Mouse (Mus musculus): ENCODE measurements around the gene Dock9. TPM values are rescaled to one million over a fixed set of nuclear protein-coding genes. Genes with fewer than 3 reads are reported as not detected.

Dock9 gene
- polyA plus RNA-seq, 1 experiment from 2014 or later: 5.2 TPM

DNA sequence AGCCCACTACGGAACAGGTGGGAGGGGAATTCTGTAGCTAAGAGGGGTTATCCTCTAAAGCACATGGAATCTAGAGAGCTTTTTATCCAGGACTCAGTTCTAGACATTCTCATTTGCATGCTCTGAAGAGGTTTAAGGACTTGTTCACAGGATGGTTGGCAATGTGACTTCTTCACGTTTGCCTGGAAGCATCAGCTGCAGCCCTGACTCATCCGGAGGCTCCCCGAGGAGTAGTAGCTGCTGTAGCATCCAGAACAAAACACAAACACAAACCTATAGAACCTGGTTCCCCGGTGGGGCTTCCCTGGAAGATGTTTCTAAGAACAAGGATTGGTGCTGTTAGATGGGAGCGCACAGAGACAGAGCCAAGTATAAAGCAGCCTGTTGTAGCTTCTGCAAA is 195.0 kb downstream of the Dock9 start:
- H3K27me3 ChIP-seq (replicated peaks; ENCODE audit: control insufficient read depth, insufficient read depth, low read length): no peaks in the 10 kb centered on the region
- DNase-seq (ENCODE audit: low spot score) (no peak), ATAC-seq (replicated peaks; ENCODE audit: low FRiP score) (no peak)
- H3K4me1 ChIP-seq (replicated peaks; ENCODE audit: control insufficient read depth, insufficient read depth, low read length): 0 out of 2 replicates have a peak, but pooled peaks cover 5% of the 10 kb centered on the region
- no peak overlapping the region for H3K9ac ChIP-seq (ENCODE audit: low read depth, low read length)
- no peak overlapping the region for H3K4me3 ChIP-seq (ENCODE audit: low read depth, low read length)
- no peak overlapping the region for H3K4me2 ChIP-seq
- H3K27ac ChIP-seq (ENCODE audit: low read depth, low read length): no peak overlapping the region
- H3K9me3 ChIP-seq (ENCODE audit: control insufficient read depth, low read length): no peaks in the 10 kb centered on the region
- 87% methylated on average over 6 of the region's 6 CpGs for WGBS
- no peaks in the 10 kb centered on the region for H3K36me3 ChIP-seq (ENCODE audit: control insufficient read depth, insufficient read depth, low read length)

DNA sequence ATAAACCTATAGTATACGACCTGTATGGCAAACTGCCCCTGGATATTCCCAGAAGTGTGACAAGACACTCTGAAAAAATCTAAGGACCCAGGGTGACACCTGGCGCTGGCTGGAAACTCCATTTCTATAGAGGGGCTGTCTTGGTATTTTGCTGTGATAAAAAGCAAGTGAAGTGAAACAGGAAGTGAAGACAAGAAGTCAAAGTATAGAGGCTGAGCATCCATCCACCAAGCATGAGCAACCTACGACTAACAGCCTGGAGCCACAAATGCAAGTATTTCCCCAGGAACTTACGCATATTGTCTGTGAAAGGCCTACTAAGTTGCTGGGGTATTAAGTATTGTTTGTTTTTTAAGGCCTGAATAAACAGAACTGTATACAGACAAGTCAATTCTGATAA is 197.1 kb downstream of the Dock9 start:
- no peak overlapping the region for H3K4me2 ChIP-seq
- no peaks in the 10 kb centered on the region for H3K4me1 ChIP-seq (replicated peaks; ENCODE audit: control insufficient read depth, insufficient read depth, low read length)
- DNase-seq (ENCODE audit: low spot score): no peak
- no peaks in the 10 kb centered on the region for H3K27me3 ChIP-seq (replicated peaks; ENCODE audit: control insufficient read depth, insufficient read depth, low read length)
- no peak for ATAC-seq (replicated peaks; ENCODE audit: low FRiP score)
- no peak overlapping the region for H3K27ac ChIP-seq (ENCODE audit: low read depth, low read length)
- no peak overlapping the region for H3K9ac ChIP-seq (ENCODE audit: low read depth, low read length)
- H3K36me3 ChIP-seq (ENCODE audit: control insufficient read depth, insufficient read depth, low read length): no peaks in the 10 kb centered on the region
- WGBS: 88% methylated on average over 4 of the region's 4 CpGs
- no peak overlapping the region for H3K4me3 ChIP-seq (ENCODE audit: low read depth, low read length)
- no peaks in the 10 kb centered on the region for H3K9me3 ChIP-seq (ENCODE audit: control insufficient read depth, low read length)

DNA sequence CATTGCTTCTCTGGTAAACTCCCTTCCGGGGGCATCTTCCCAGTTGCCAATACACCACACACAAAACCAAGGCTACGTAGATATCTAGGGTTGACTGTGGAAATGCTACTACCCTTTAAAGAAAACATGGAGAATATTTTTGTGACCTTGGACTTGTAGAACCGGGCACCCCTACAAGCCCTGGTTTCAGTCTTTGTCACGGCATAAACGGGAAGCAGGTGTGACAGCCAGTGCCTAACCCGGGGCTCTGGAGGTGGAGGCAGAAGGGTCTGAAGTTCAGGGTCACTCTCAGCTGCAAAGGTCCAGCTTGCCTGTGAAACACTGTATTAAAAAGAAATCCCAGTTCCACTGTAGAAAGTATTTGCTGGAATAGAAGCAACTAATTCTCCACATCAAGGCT is 200.6 kb downstream of the Dock9 start:
- Histone ChIP-seq H3K4me1 (replicated peaks; ENCODE audit: control insufficient read depth, insufficient read depth, low read length) (peaks cover 4% of the 10 kb centered on the region; the same call in 1 of the 2 replicates), H3K9ac (ENCODE audit: low read depth, low read length) (no peak overlapping the region), H3K36me3 (ENCODE audit: control insufficient read depth, insufficient read depth, low read length) (no peaks in the 10 kb centered on the region), H3K4me3 (ENCODE audit: low read depth, low read length) (no peak overlapping the region), H3K27ac (ENCODE audit: low read depth, low read length) (no peak overlapping the region), H3K4me2 (no peak overlapping the region), H3K27me3 (replicated peaks; ENCODE audit: control insufficient read depth, insufficient read depth, low read length) (no peaks in the 10 kb centered on the region), H3K9me3 (ENCODE audit: control insufficient read depth, low read length) (no peaks in the 10 kb centered on the region)
- 75% methylated on average over 6 of the region's 6 CpGs for WGBS
- DNase-seq (ENCODE audit: low spot score): no peak
- ATAC-seq (replicated peaks; ENCODE audit: low FRiP score): no peak

DNA sequence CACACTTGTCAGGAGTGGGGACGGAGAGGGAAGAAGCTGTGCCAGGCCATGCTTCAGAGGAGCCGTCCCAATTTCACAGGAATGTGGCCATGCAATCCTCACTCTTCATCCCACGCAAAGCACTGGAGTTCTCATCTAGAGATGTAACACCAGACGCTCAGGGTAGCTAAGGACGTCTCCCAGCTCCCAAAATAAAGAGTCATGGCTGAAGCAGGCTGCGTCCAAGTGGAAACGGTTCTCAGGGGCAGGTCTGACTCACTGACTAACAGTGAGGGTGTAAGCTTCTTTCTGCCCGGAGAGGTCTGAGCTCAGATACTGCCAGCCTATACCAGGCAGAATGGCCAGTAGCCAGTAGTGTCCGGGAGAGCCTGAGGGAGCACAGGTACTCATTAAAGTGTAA is 201.0 kb downstream of the Dock9 start:
- H3K4me3 ChIP-seq (ENCODE audit: low read depth, low read length): no peak overlapping the region
- H3K27ac ChIP-seq (ENCODE audit: low read depth, low read length): no peak overlapping the region
- no peak overlapping the region for H3K4me2 ChIP-seq
- no peak for DNase-seq (ENCODE audit: low spot score)
- peaks cover 8% of the 10 kb centered on the region; the same call in 1 of the 2 replicates for H3K4me1 ChIP-seq (replicated peaks; ENCODE audit: control insufficient read depth, insufficient read depth, low read length)
- no peaks in the 10 kb centered on the region for H3K36me3 ChIP-seq (ENCODE audit: control insufficient read depth, insufficient read depth, low read length)
- no peak overlapping the region for H3K9ac ChIP-seq (ENCODE audit: low read depth, low read length)
- H3K9me3 ChIP-seq (ENCODE audit: control insufficient read depth, low read length): no peaks in the 10 kb centered on the region
- no peak for ATAC-seq (replicated peaks; ENCODE audit: low FRiP score)
- WGBS: 82% methylated on average over 9 of the region's 9 CpGs
- no peaks in the 10 kb centered on the region for H3K27me3 ChIP-seq (replicated peaks; ENCODE audit: control insufficient read depth, insufficient read depth, low read length)

DNA sequence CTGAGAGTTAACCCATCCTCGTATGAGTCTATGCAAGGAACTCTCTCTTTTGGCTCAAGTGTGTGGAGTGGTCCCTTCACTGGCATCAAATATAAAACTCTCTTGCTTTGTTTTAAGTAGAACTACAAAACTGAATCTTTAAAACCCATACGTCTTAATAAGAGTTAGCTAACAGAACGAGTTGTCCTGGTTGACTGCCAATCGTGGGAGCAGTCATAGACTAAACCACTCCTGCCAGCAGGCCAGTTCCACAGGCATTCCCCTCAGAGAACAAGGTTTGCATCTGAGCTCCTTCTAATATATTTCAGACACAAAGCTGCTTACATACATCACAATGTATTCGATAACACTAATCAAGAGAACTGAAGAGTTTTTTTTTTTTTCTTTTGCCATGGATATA is 203.0 kb downstream of the Dock9 start:
- WGBS: 89% methylated on average over 5 of the region's 5 CpGs
- Histone ChIP-seq H3K4me1 (replicated peaks; ENCODE audit: control insufficient read depth, insufficient read depth, low read length) (peaks cover 8% of the 10 kb centered on the region; the same call in 1 of the 2 replicates), H3K9ac (ENCODE audit: low read depth, low read length) (no peak overlapping the region), H3K4me3 (ENCODE audit: low read depth, low read length) (no peak overlapping the region), H3K9me3 (ENCODE audit: control insufficient read depth, low read length) (no peaks in the 10 kb centered on the region), H3K4me2 (no peak overlapping the region), H3K36me3 (ENCODE audit: control insufficient read depth, insufficient read depth, low read length) (no peaks in the 10 kb centered on the region), H3K27ac (ENCODE audit: low read depth, low read length) (no peak overlapping the region), H3K27me3 (replicated peaks; ENCODE audit: control insufficient read depth, insufficient read depth, low read length) (no peaks in the 10 kb centered on the region)
- DNase-seq (ENCODE audit: low spot score) (no peak), ATAC-seq (replicated peaks; ENCODE audit: low FRiP score) (no peak)

DNA sequence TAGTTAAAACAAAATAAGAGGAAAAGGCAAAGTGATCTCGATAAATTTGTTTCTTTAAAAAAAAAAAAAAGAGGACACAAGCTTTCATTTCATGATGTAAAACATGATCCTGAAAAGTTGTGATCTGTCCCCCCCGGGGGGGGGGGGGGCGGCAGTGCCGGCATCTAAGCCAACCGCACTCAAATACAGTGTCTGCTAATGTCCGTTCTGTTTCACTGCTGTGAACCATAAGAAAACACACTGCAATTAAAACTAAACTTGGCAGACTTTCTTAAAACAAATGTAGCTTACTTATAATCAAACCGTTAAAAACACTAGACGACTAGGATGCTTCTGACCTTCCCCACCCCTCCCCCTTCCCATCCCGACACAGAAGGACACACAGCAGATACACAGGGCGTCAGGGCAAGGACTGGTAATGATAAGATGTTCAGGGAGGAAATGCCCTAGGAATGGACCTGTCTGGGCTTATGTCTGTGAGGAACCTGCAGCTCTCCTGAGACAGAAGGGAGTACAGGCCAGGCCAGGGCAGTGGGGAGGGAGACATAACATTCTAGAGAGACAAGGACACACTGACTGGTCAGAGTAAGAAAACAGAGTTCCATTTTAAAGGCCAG is 204.2 kb downstream of the Dock9 start:
- Histone ChIP-seq H3K36me3 (ENCODE audit: control insufficient read depth, insufficient read depth, low read length) (no peaks in the 10 kb centered on the region), H3K4me2 (no peak overlapping the region), H3K27ac (ENCODE audit: low read depth, low read length) (no peak overlapping the region), H3K9ac (ENCODE audit: low read depth, low read length) (no peak overlapping the region), H3K9me3 (ENCODE audit: control insufficient read depth, low read length) (no peaks in the 10 kb centered on the region), H3K27me3 (replicated peaks; ENCODE audit: control insufficient read depth, insufficient read depth, low read length) (no peaks in the 10 kb centered on the region), H3K4me1 (replicated peaks; ENCODE audit: control insufficient read depth, insufficient read depth, low read length) (peaks cover 8% of the 10 kb centered on the region; the same call in 1 of the 2 replicates), H3K4me3 (ENCODE audit: low read depth, low read length) (no peak overlapping the region)
- no peak; the same call in 1 of the 2 replicates for ATAC-seq (replicated peaks; ENCODE audit: low FRiP score)
- 49% methylated on average over 10 of the region's 10 CpGs for WGBS
- no peak for DNase-seq (ENCODE audit: low spot score)

DNA sequence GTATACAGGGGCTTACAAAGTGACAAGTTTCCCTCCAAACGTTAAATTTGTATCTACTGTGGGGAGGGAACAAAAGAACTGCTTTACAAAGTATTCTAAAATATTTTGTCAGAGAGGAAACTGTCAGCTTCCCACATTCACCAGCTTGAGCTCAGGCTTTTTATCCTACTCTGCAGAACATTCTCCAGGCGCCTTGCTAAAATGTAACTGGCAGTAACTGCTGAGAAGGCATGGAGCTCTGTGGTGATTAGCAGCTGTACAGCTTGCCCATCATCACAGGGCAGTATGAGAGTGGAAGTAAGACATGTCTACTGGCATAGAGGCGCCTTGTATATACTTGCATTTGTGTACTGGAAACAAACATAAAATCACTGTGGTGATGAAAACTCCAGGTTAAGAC is 204.7 kb downstream of the Dock9 start:
- Histone ChIP-seq H3K9ac (ENCODE audit: low read depth, low read length) (no peak overlapping the region), H3K36me3 (ENCODE audit: control insufficient read depth, insufficient read depth, low read length) (no peaks in the 10 kb centered on the region), H3K27me3 (replicated peaks; ENCODE audit: control insufficient read depth, insufficient read depth, low read length) (no peaks in the 10 kb centered on the region), H3K4me1 (replicated peaks; ENCODE audit: control insufficient read depth, insufficient read depth, low read length) (peaks cover 8% of the 10 kb centered on the region; the same call in 1 of the 2 replicates), H3K27ac (ENCODE audit: low read depth, low read length) (no peak overlapping the region), H3K4me3 (ENCODE audit: low read depth, low read length) (no peak overlapping the region), H3K9me3 (ENCODE audit: control insufficient read depth, low read length) (no peaks in the 10 kb centered on the region), H3K4me2 (no peak overlapping the region)
- WGBS: 49% methylated on average over 3 of the region's 3 CpGs
- ATAC-seq (replicated peaks; ENCODE audit: low FRiP score) (no peak), DNase-seq (ENCODE audit: low spot score) (no peak)

DNA sequence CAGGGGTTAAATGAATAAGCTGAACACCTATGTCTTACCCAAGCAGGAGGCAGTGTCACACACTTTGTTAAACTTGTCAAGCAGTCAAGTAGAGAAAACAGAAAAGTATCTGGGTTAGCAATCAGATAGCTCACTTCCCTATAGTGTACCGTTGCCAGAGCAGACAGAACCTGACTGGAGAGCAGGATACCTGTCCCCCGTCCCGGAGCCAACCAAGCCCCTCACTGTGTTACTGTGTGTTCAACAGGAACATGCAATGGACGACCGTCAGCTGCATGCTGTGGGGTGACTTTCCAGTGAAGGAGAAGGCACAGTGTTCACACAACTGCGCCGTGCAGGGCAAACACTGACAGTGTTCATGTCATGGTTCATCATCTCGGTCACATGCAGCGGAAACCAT is 205.3 kb downstream of the Dock9 start:
- H3K27me3 ChIP-seq (replicated peaks; ENCODE audit: control insufficient read depth, insufficient read depth, low read length): no peaks in the 10 kb centered on the region
- ATAC-seq (replicated peaks; ENCODE audit: low FRiP score) (no peak), DNase-seq (ENCODE audit: low spot score) (no peak)
- no peaks in the 10 kb centered on the region for H3K36me3 ChIP-seq (ENCODE audit: control insufficient read depth, insufficient read depth, low read length)
- no peak overlapping the region for H3K27ac ChIP-seq (ENCODE audit: low read depth, low read length)
- no peak overlapping the region for H3K4me3 ChIP-seq (ENCODE audit: low read depth, low read length)
- peaks cover 8% of the 10 kb centered on the region; the same call in 1 of the 2 replicates for H3K4me1 ChIP-seq (replicated peaks; ENCODE audit: control insufficient read depth, insufficient read depth, low read length)
- no peaks in the 10 kb centered on the region for H3K9me3 ChIP-seq (ENCODE audit: control insufficient read depth, low read length)
- no peak overlapping the region for H3K4me2 ChIP-seq
- WGBS: 82% methylated on average over 9 of the region's 9 CpGs
- no peak overlapping the region for H3K9ac ChIP-seq (ENCODE audit: low read depth, low read length)

DNA sequence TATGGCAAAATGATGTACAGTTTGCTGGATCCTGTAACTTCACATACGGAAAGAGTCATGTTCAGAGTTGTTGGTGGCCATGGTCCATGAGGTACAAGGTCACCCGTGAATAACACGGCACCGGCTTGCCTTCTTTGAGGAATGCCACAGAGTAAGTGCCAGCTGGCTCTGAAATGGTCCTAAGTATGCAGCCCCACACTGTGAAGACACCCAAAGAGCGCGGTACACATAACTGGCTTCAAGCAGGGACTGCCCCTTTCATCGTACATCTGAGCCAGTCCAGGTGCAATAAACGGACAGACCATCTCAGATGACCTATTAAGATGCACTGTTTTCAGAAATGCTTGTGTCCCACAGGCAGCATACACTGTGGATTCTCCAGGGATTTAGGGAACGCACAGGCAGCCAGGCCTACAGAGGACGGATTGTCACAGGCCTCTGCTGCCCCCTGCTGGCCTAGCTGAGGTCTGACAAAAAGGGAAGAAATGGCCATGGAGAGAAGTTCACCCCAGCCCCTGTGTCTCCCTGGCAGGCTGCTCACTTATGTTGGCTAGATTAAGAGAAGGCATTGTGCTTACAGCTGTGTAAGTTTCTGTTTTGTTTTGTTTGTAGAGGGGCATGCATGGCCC is 208.4 kb downstream of the Dock9 start:
- ATAC-seq (replicated peaks; ENCODE audit: low FRiP score): peak; percentile 51
- DNase-seq (ENCODE audit: low spot score): peak; percentile 63
- H3K4me3 ChIP-seq (ENCODE audit: low read depth, low read length): no peak overlapping the region
- H3K36me3 ChIP-seq (ENCODE audit: control insufficient read depth, insufficient read depth, low read length): no peaks in the 10 kb centered on the region
- H3K27ac ChIP-seq (ENCODE audit: low read depth, low read length): no peak overlapping the region
- no peaks in the 10 kb centered on the region for H3K27me3 ChIP-seq (replicated peaks; ENCODE audit: control insufficient read depth, insufficient read depth, low read length)
- WGBS: 61% methylated on average over 10 of the region's 10 CpGs
- H3K4me1 ChIP-seq (replicated peaks; ENCODE audit: control insufficient read depth, insufficient read depth, low read length): peaks cover 8% of the 10 kb centered on the region; the same call in 1 of the 2 replicates
- H3K9ac ChIP-seq (ENCODE audit: low read depth, low read length): no peak overlapping the region
- no peak overlapping the region for H3K4me2 ChIP-seq
- H3K9me3 ChIP-seq (ENCODE audit: control insufficient read depth, low read length): no peaks in the 10 kb centered on the region
